Mouse (Mus musculus) granulocyte monocyte progenitor cell, adult 5-6 weeks (primary cell): Measurements from ENCODE around the gene Tmem169. TPM values are rescaled to one million over a fixed set of nuclear protein-coding genes. Genes with fewer than 3 reads are reported as not detected.
"Not testable (repeated sequence)": the region's sequence is repeated elsewhere in the genome, so short reads cannot be mapped to it uniquely, and the experiment has no call there.

Source experiments
- ATAC-seq: replicated peaks from 2 replicates; pipeline ENCODE4 v1.8.0; 2016; ENCODE audit warnings: mild to moderate bottlenecking, moderate TSS enrichment, inconsistent platforms; ENCODE audit not compliant: poor library complexity, severe bottlenecking
- total RNA-seq, 2 experiments: library from RNA; stranded (forward) in 1 of 2; stranded (reverse) in 1 of 2; fragments of 200-712, 200-1000 nt in 1 of 2; fragments of >200 nt in 1 of 2; fragmentation: Nextera tagmentation in 1 of 2; gene quantifications; 2 replicates each; pipeline ENCODE4 v1.2.3; 2014 to 2017

Tmem169 gene
- total RNA-seq (2014; fragmentation: Nextera tagmentation) (not detected in 2 replicates), total RNA-seq (2017) (0.22 TPM in 1 of 2 replicates, not detected in the other)

- peak; percentile 96 for ATAC-seq
These were observed at the start of gene Tmem169, which contains the start of gene Pecr for GRCm38 (mm10) chr1:72283992-72284485. Tmem169 (plus strand) TSS chr1:72284369. Pecr (minus strand) TSS chr1:72284314.

- ATAC-seq, result peak; percentile 92
These were observed 47.7 kb upstream of the Tmem169 start for GRCm38 (mm10) chr1:72236363-72237006.

GRCm38 (mm10) chr1:72237007-72237775 is 47.0 kb upstream of the Tmem169 start:
- peak; percentile 41 for ATAC-seq

- ATAC-seq, result peak; percentile 23; the same call in 1 of the 2 replicates
These were observed 46.1 kb upstream of the Tmem169 start for GRCm38 (mm10) chr1:72238016-72238580.

- ATAC-seq, result not testable (repeated sequence)
These were observed 45.1 kb upstream of the Tmem169 start for GRCm38 (mm10) chr1:72239113-72239512.

- ATAC-seq, result no peak
These were observed 41.5 kb upstream of the Tmem169 start for GRCm38 (mm10) chr1:72242581-72243143.

GRCm38 (mm10) chr1:72243656-72244316 is 40.4 kb upstream of the Tmem169 start:
- ATAC-seq, result peak; percentile 86

GRCm38 (mm10) chr1:72244317-72245036 is 39.7 kb upstream of the Tmem169 start:
- ATAC-seq, result peak; percentile 71

GRCm38 (mm10) chr1:72248226-72248737 is 35.9 kb upstream of the Tmem169 start:
- ATAC-seq, result not testable (repeated sequence)

- ATAC-seq, result no peak
These were observed 32.4 kb upstream of the Tmem169 start for GRCm38 (mm10) chr1:72251806-72252205.

- no peak for ATAC-seq
These were observed 30.2 kb upstream of the Tmem169 start for GRCm38 (mm10) chr1:72253881-72254491.

- peak; percentile 73 for ATAC-seq
These were observed 29.6 kb upstream of the Tmem169 start for GRCm38 (mm10) chr1:72254545-72255061.

GRCm38 (mm10) chr1:72255062-72255853 is 28.9 kb upstream of the Tmem169 start:
- peak; percentile 71 for ATAC-seq

GRCm38 (mm10) chr1:72255854-72256175 is 28.4 kb upstream of the Tmem169 start:
- ATAC-seq, result no peak

- ATAC-seq, result no peak
These were observed 27.6 kb upstream of the Tmem169 start for GRCm38 (mm10) chr1:72256381-72257256.

- ATAC-seq, result peak; percentile 68
These were observed 21.1 kb upstream of the Tmem169 start for GRCm38 (mm10) chr1:72263099-72263498.

GRCm38 (mm10) chr1:72278085-72278484 is 6.1 kb upstream of the Tmem169 start:
- no peak for ATAC-seq
